Mouse (Mus musculus) liver, embryonic 14.5 days (tissue): ENCODE results near the gene Tada3. TPM values are rescaled to one million over a fixed set of nuclear protein-coding genes. Genes with fewer than 3 reads are reported as not detected.

ENCODE experiments used
- ATAC-seq: fragments of 200-750 bp; cut with Nextera tagmentation; 2 replicates; pipeline ENCODE4 v1.8.0; 2017; ENCODE audit warnings: moderate number of reproducible peaks, mild to moderate bottlenecking, moderate library complexity; ENCODE audit not compliant: insufficient read depth
- DNase-seq, 3 experiments: peaks; one replicate each; pipeline ENCODE4 v3.0.0-alpha.2; 2012 to 2013; ENCODE audit warnings: low read depth in 3 of 3, low spot score in 3 of 3
- H3K27ac ChIP-seq: fragments of 300-500 bp; sonication (generic); 2 replicates; pipeline ENCODE4 v1.5.1; 2014; ENCODE audit warnings: moderate library complexity, mild to moderate bottlenecking, control low read depth, inconsistent platforms
- H3K27me3 ChIP-seq: fragments of 300-500 bp; sonication (generic); 2 replicates; pipeline ENCODE4 v1.6.1; 2014; ENCODE audit warnings: mild to moderate bottlenecking, low read length, moderate library complexity; ENCODE audit not compliant: control insufficient read depth, insufficient read depth
- H3K36me3 ChIP-seq: fragments of 300-500 bp; sonication (generic); replicated peaks from 2 replicates; pipeline ENCODE4 v1.6.1; 2014; ENCODE audit warnings: low read depth; ENCODE audit not compliant: control insufficient read depth, insufficient read depth
- H3K4me1 ChIP-seq, 2 experiments: fragments of 200-500 bp in 1 of 2; fragments of 300-500 bp in 1 of 2; sonication (generic) in 1 of 2; replicated peaks; 2 replicates each; pipeline ENCODE4 v1.6.1; 2012 to 2014; ENCODE audit warnings: antibody characterized with exemption in 1 of 2, inconsistent platforms in 1 of 2, low read length in 1 of 2; ENCODE audit not compliant: control insufficient read depth in 2 of 2, insufficient read depth in 2 of 2
- H3K4me2 ChIP-seq: fragments of 300-500 bp; sonication (generic); 2 replicates; pipeline ENCODE4 v1.6.1; 2014; ENCODE audit warnings: low read depth, mild to moderate bottlenecking, control low read depth, moderate library complexity
- H3K4me3 ChIP-seq, 2 experiments: fragments of 200-500 bp in 1 of 2; fragments of 300-500 bp in 1 of 2; sonication (generic) in 1 of 2; 2 replicates each; pipeline ENCODE4 v1.5.1; 2012 to 2014; ENCODE audit warnings: low read depth in 2 of 2, low read length in 2 of 2, mild to moderate bottlenecking in 2 of 2, control low read depth in 1 of 2, inconsistent platforms in 1 of 2, moderate library complexity in 1 of 2; ENCODE audit not compliant: insufficient read depth in 1 of 2
- H3K9ac ChIP-seq: fragments of 300-500 bp; sonication (generic); replicated peaks from 2 replicates; pipeline ENCODE4 v1.6.1; 2014; ENCODE audit warnings: mild to moderate bottlenecking, control low read depth, moderate library complexity
- H3K9me3 ChIP-seq: fragments of 300-500 bp; sonication (generic); 2 replicates; pipeline ENCODE4 v1.6.1; 2016; ENCODE audit warnings: low read length, mixed read lengths; ENCODE audit not compliant: control insufficient read depth
- CTCF ChIP-seq: IDR thresholded peaks from 2 replicates; pipeline ENCODE4 v1.5.1; 2016; ENCODE audit warnings: antibody characterized with exemption, low read depth, control low read depth
- EP300 ChIP-seq: IDR thresholded peaks from 2 replicates; pipeline ENCODE4 v1.6.1; 2016; ENCODE audit warnings: antibody characterized with exemption, low read depth
- WGBS: fragments of 180-500 bp; shearing (Covaris S2); extraction: QIAGEN DNeasy Blood & Tissue Kit; methylation state at CpG from one replicate; pipeline ENCODE4 v1.1.7; 2014; ENCODE audit not compliant: insufficient replicate concordance; 5-methylcytosine and 5-hydroxymethylcytosine counted together
- polyA plus RNA-seq, 2 experiments: library from polyadenylated mRNA; depleted of rRNA in 1 of 2; stranded (reverse) in 1 of 2; unstranded in 1 of 2; fragments of >200 nt; fragmentation: Nextera tagmentation in 1 of 2; extraction: Ambion mirVana in 1 of 2; gene quantifications; 2 replicates each; pipeline versions ENCODE4 v1.2.1 to v1.2.3; 2012 to 2014

Gene Tada3
- polyA plus RNA-seq, 2 experiments: 15.1 to 15.6 TPM

GRCm38 (mm10) chr6:113379246-113379645 lies 1.6 kb upstream of the Tada3 start:
- H3K4me3 ChIP-seq: peak overlapping the region; percentile 91 to 100
- H3K9me3 ChIP-seq: no peaks in the 10 kb centered on the region
- WGBS: 29% methylated on average over 6 of the region's 6 CpGs
- H3K36me3 ChIP-seq: peaks cover 47% of the 10 kb centered on the region
- H3K27ac ChIP-seq: no peak overlapping the region; the same call in 1 of the 2 replicates
- H3K4me1 ChIP-seq: peaks cover 16 to 17% of the 10 kb centered on the region in 2 experiments
- no peak for TF ChIP-seq CTCF
- no peak for TF ChIP-seq EP300
- no peak for DNase-seq
- ATAC-seq: no peak
- H3K9ac ChIP-seq: peak overlapping the region; percentile 99
- peak overlapping the region; percentile 98 for H3K4me2 ChIP-seq
- H3K27me3 ChIP-seq: no peaks in the 10 kb centered on the region

- no peaks in the 10 kb centered on the region for H3K27me3 ChIP-seq
- DNase-seq (no peak), ATAC-seq (no peak)
- H3K9me3 ChIP-seq: no peaks in the 10 kb centered on the region
- H3K36me3 ChIP-seq: peaks cover 32% of the 10 kb centered on the region
- peak overlapping the region; percentile 89 for H3K27ac ChIP-seq
- TF ChIP-seq EP300 (no peak), CTCF (no peak)
- peak overlapping the region; percentile 99 for H3K9ac ChIP-seq
- WGBS: 4% methylated on average over 7 of the region's 7 CpGs
- H3K4me1 ChIP-seq: peaks cover 33 to 34% of the 10 kb centered on the region in 2 experiments
- peak overlapping the region; percentile 91 to 100 for H3K4me3 ChIP-seq
- H3K4me2 ChIP-seq: peak overlapping the region; percentile 98
Observed at GRCm38 (mm10) chr6:113377172-113377495, 549 bp downstream of the Tada3 start.

GRCm38 (mm10) chr6:113373491-113373890 lies 4.2 kb downstream of the Tada3 start:
- 43% methylated on average over 4 of the region's 4 CpGs for WGBS
- Histone ChIP-seq H3K27me3 (no peaks in the 10 kb centered on the region), H3K9me3 (no peaks in the 10 kb centered on the region), H3K4me1 (peaks cover 22 to 23% of the 10 kb centered on the region in 2 experiments), H3K36me3 (peaks cover 41% of the 10 kb centered on the region), H3K9ac (peak overlapping the region; percentile 19), H3K4me2 (peak overlapping the region; percentile 38), H3K27ac (peak overlapping the region; percentile 47), H3K4me3 (peak overlapping the region in 1 of 2 experiments; percentile 8; a peak in 1 of 4 replicates)
- DNase-seq (peak; percentile 27 to 47 (median 45)), ATAC-seq (peak; percentile 25)
- TF ChIP-seq CTCF (peak; percentile 34), EP300 (peak; percentile 71)

- DNase-seq: no peak
- H3K4me3 ChIP-seq: no peak overlapping the region
- 81% methylated on average over 20 of the region's 20 CpGs for WGBS
- H3K9me3 ChIP-seq: no peaks in the 10 kb centered on the region
- H3K27me3 ChIP-seq: no peaks in the 10 kb centered on the region
- peaks cover 38% of the 10 kb centered on the region for H3K36me3 ChIP-seq
- H3K27ac ChIP-seq: no peak overlapping the region
- H3K9ac ChIP-seq: no peak overlapping the region
- no peak for TF ChIP-seq CTCF
- TF ChIP-seq EP300: no peak
- peaks cover 16 to 17% of the 10 kb centered on the region in 2 experiments for H3K4me1 ChIP-seq
- H3K4me2 ChIP-seq: no peak overlapping the region
- ATAC-seq: no peak
Observed at GRCm38 (mm10) chr6:113370194-113370929, 7.3 kb downstream of the Tada3 start.

- 90% methylated on average over 5 of the region's 5 CpGs for WGBS
- ATAC-seq (no peak), DNase-seq (no peak)
- H3K27me3 ChIP-seq: no peaks in the 10 kb centered on the region
- no peak overlapping the region for H3K27ac ChIP-seq
- no peak overlapping the region for H3K4me3 ChIP-seq
- H3K4me2 ChIP-seq: no peak overlapping the region
- H3K4me1 ChIP-seq: peaks cover 10 to 12% of the 10 kb centered on the region in 2 experiments
- TF ChIP-seq CTCF (no peak), EP300 (no peak)
- H3K9ac ChIP-seq: no peak overlapping the region
- H3K36me3 ChIP-seq: peaks cover 28% of the 10 kb centered on the region
- no peaks in the 10 kb centered on the region for H3K9me3 ChIP-seq
Observed at GRCm38 (mm10) chr6:113368577-113368976, 9.1 kb downstream of the Tada3 start.
